Mouse (Mus musculus) stomach, embryonic 14.5 days (tissue): ENCODE data around the gene Gp9. TPM values are rescaled to one million over a fixed set of nuclear protein-coding genes. Genes with fewer than 3 reads are reported as not detected.

Source experiments
- ATAC-seq: fragments of 200-750 bp; cut with Nextera tagmentation; 2 replicates; pipeline ENCODE4 v1.8.0; 2017; ENCODE audit warnings: low read depth, moderate TSS enrichment; ENCODE audit not compliant: insufficient number of reproducible peaks, insufficient read depth, low FRiP score
- H3K27ac ChIP-seq: fragments of 300-500 bp; sonication (generic); 2 replicates; pipeline ENCODE4 v1.5.1; 2014; ENCODE audit warnings: mild to moderate bottlenecking, low read length, moderate library complexity, mixed read lengths
- H3K27me3 ChIP-seq: fragments of 300-500 bp; sonication (generic); 2 replicates; pipeline ENCODE4 v1.6.1; 2014; ENCODE audit warnings: low read length, control low read depth, mixed read lengths; ENCODE audit not compliant: control insufficient read depth, insufficient read depth
- H3K36me3 ChIP-seq: fragments of 300-500 bp; sonication (generic); 2 replicates; pipeline ENCODE4 v1.6.1; 2014; ENCODE audit warnings: mild to moderate bottlenecking, control low read depth, low read length, moderate library complexity, mixed read lengths; ENCODE audit not compliant: control insufficient read depth, insufficient read depth
- H3K4me1 ChIP-seq: fragments of 300-500 bp; sonication (generic); 2 replicates; pipeline ENCODE4 v1.6.1; 2014; ENCODE audit warnings: low read length, control low read depth, mixed read lengths; ENCODE audit not compliant: control insufficient read depth, insufficient read depth
- H3K4me2 ChIP-seq: fragments of 300-500 bp; sonication (generic); replicated peaks from 2 replicates; pipeline ENCODE4 v1.6.1; 2014; ENCODE audit warnings: low read depth, low read length, control low read depth
- H3K4me3 ChIP-seq: fragments of 300-500 bp; sonication (generic); 2 replicates; pipeline ENCODE4 v1.5.1; 2014; ENCODE audit warnings: low read depth, low read length, control low read depth
- H3K9ac ChIP-seq: fragments of 300-500 bp; sonication (generic); replicated peaks from 2 replicates; pipeline ENCODE4 v1.6.1; 2014; ENCODE audit warnings: low read depth, mild to moderate bottlenecking, control low read depth, low read length, moderate library complexity, mixed read lengths
- H3K9me3 ChIP-seq: fragments of 300-500 bp; sonication (generic); 2 replicates; pipeline ENCODE4 v1.6.1; 2016; ENCODE audit warnings: low read depth, low read length, control low read depth; ENCODE audit not compliant: control insufficient read depth
- WGBS: fragments of 180-500 bp; shearing (Covaris S2); extraction: QIAGEN DNeasy Blood & Tissue Kit; methylation state at CpG from one replicate; pipeline ENCODE4 v1.1.7; 2014; 5-methylcytosine and 5-hydroxymethylcytosine counted together
- polyA plus RNA-seq: library from polyadenylated mRNA; unstranded; fragments of >200 nt; fragmentation: Nextera tagmentation; extraction: Ambion mirVana; gene quantifications from 2 replicates; pipeline ENCODE4 v1.2.1, GENCODE M21; 2014

Gp9 gene
- polyA plus RNA-seq, 1 experiment from 2014 or later = 0.68 TPM

DNA sequence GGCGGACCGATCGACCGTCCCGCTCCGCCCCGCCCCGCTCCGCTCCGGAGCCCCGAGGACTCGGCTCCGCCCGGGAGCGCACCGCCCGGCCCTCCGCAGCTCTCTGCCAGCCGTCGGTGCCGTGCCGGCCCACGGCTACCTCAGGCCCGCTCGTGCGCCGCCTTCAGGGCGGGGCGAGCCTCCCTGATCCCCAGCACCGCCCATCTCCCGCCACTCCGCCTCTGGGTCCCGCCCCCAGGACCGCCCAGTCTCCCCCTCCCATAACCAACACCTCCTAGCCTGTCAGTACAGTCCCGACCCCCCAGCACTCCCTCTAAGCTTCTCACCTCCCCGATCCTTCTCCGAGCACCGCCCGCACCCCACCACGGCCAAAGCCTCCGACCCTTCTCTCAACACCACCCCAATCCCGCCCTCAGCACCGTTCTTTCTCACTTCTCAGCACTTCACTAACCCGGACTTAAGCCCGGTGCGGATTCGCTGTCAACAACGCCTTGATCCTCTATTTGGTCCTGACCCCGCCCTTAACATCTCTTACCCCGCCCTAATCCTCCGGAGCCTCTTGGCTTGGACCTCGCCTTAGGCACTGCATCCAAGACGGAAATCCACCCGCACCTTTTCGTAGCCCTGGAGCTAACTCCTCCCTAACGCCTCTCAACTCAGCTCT is 33.9 kb downstream of the Gp9 start, which contains the start of gene Rab43:
Rab43 (minus strand) TSS at position 490 of the 664 bp plus-strand sequence.
- Histone ChIP-seq H3K36me3 (peaks cover 11% of the 10 kb centered on the region; the same call in 1 of the 2 replicates), H3K9me3 (no peaks in the 10 kb centered on the region), H3K4me1 (peaks cover 4% of the 10 kb centered on the region; the same call in 1 of the 2 replicates), H3K9ac (peak within 1 kb of the TSS; percentile 57), H3K4me3 (peak within 1 kb of the TSS; percentile 78), H3K27ac (peak within 1 kb of the TSS; percentile 79), H3K27me3 (no peaks in the 10 kb centered on the region), H3K4me2 (peak within 1 kb of the TSS; percentile 82)
- WGBS = under 1% methylated on average over 56 of the region's 56 CpGs
- peak; percentile 95 for ATAC-seq

DNA sequence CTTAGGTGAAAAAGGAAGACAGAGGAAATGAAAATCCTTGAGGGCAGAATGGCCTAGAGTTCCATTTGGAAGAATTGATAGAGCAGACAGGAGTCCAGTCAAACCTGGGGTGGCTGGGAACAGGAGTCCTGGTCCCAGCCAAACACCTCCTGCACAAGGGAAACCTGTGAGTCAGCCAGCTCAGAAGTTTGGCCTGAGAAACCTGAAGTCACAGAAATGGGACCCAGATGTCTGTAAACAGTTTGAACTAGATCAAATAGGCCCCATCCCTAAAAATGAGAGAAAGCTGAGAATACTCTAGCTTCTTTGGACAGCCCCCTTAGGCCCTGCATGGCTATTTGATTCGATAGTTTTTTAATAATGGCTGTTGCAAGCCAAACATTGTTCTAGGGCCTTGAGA is 34.8 kb downstream of the Gp9 start:
- no peaks in the 10 kb centered on the region for H3K9me3 ChIP-seq
- no peak overlapping the region for H3K9ac ChIP-seq
- no peak for ATAC-seq
- peaks cover 13% of the 10 kb centered on the region for H3K36me3 ChIP-seq
- H3K27ac ChIP-seq = peak overlapping the region; percentile 79; the same call in 1 of the 2 replicates
- WGBS = 85% methylated on average over 1 of the region's 1 CpGs
- H3K4me2 ChIP-seq = peak overlapping the region; percentile 82
- H3K27me3 ChIP-seq = no peaks in the 10 kb centered on the region
- H3K4me3 ChIP-seq = peak overlapping the region; percentile 78; the same call in 1 of the 2 replicates
- H3K4me1 ChIP-seq = peaks cover 4% of the 10 kb centered on the region; the same call in 1 of the 2 replicates

DNA sequence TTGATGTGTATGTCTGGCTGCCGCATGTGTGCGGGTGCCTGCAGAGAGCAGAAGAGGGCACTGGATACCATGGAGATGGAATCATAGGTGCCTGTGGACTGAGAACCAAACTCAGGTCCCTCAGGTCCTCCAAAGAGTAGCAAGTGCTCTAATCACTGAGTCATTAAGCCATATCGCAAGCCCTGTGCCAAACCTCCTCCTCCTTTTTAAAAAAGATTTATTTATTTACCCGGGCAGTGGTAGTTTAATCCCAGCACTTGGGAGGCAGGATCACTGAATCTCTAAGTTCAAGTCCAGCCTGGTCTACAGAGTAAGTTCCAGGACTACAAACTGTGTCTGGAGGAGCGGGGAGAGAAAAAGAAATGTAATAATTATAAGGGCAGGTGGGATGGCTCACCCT is 36.6 kb downstream of the Gp9 start:
- H3K27ac ChIP-seq = no peak overlapping the region
- peaks cover 30% of the 10 kb centered on the region for H3K36me3 ChIP-seq
- no peaks in the 10 kb centered on the region for H3K9me3 ChIP-seq
- H3K4me3 ChIP-seq = no peak overlapping the region
- no peaks in the 10 kb centered on the region for H3K27me3 ChIP-seq
- ATAC-seq = no peak
- peaks cover 4% of the 10 kb centered on the region; the same call in 1 of the 2 replicates for H3K4me1 ChIP-seq
- WGBS = 90% methylated on average over 5 of the region's 5 CpGs
- no peak overlapping the region for H3K4me2 ChIP-seq
- no peak overlapping the region for H3K9ac ChIP-seq

DNA sequence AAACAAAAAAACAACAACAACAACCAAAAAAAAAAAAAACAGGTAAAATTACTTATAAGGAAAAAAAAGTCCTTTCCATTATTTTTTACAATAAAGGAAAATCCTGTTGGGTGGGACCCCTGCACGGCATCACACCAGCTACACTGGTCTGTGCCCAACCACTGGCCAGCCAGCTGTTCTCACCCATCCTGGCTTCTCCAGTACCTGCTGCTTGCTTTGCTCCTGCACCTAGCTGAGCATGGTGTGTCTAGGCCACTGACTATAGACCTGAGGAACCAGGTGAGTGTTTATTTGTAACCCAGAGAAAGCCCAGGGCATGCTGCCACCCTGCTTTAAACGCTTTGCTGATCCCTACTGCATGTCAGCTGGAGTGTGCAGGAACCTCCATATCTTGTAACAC is 42.5 kb downstream of the Gp9 start:
- peaks cover 67% of the 10 kb centered on the region for H3K36me3 ChIP-seq
- WGBS = 92% methylated on average over 2 of the region's 2 CpGs

More for the DNA sequence above, 42.5 kb downstream of the Gp9 start:
- Histone ChIP-seq H3K4me2 (no peak overlapping the region), H3K27me3 (no peaks in the 10 kb centered on the region), H3K27ac (no peak overlapping the region), H3K4me1 (no peaks in the 10 kb centered on the region), H3K9ac (no peak overlapping the region), H3K4me3 (no peak overlapping the region), H3K9me3 (no peaks in the 10 kb centered on the region)
- no peak for ATAC-seq

Other genes starting within 250 kb of the Gp9 start
- gene Arhgap25, start 244.8 kb upstream of the Gp9 start, polyA plus RNA-seq = 4.4 and 5.2 TPM in 2 replicates
- gene Prokr1, start 187.3 kb upstream of the Gp9 start, polyA plus RNA-seq = 2.2 and 2.6 TPM in 2 replicates
- gene Aplf, start 105.9 kb upstream of the Gp9 start, polyA plus RNA-seq = 14.9 and 18.1 TPM in 2 replicates
- gene Efcc1, start 47.2 kb upstream of the Gp9 start, polyA plus RNA-seq = 2.2 TPM in 2 replicates
- gene Rab43, start 34.1 kb downstream of the Gp9 start, polyA plus RNA-seq = 10.9 and 14.9 TPM in 2 replicates
- gene Gm45140, start 57.7 kb downstream of the Gp9 start, polyA plus RNA-seq = 2.8 and 3.5 TPM in 2 replicates
- 38.1 and 52.8 TPM in 2 replicates for gene Isy1, start 60.7 kb downstream of the Gp9 start, polyA plus RNA-seq
- 1,146 and 1,207 TPM in 2 replicates for gene Cnbp, start 73.0 kb downstream of the Gp9 start, polyA plus RNA-seq
- gene Copg1, start 109.7 kb downstream of the Gp9 start, polyA plus RNA-seq = 164 and 169 TPM in 2 replicates
- gene Hmces, start 135.9 kb downstream of the Gp9 start, polyA plus RNA-seq = 43.9 and 52.1 TPM in 2 replicates
- gene H1fx, start 203.6 kb downstream of the Gp9 start, polyA plus RNA-seq = 19.6 and 20.1 TPM in 2 replicates